32 mouse cellular contexts compared by ENCODE assay signal in genomic region chr2:4144424-4144823, GRCm38 (mm10).
"Had no signal": no experiment of that assay in that cellular context is flagged by ENCODE, and none has a peak within 500 bp of the region (broad histone marks: within the 10 kb centered on the region; RNA-seq: fewer than 3 reads in every experiment).

No protein-coding gene starts in this region.

- H3K9ac ChIP-seq: limb, embryonic 12.5 days; limb, embryonic 13.5 days; limb, embryonic 15.5 days; liver, embryonic 12.5 days; liver, embryonic 13.5 days; liver, embryonic 14.5 days; liver, embryonic 15.5 days; liver, postnatal 0 days; lung, embryonic 14.5 days; lung, embryonic 15.5 days; midbrain, embryonic 12.5 days; midbrain, embryonic 13.5 days; midbrain, embryonic 15.5 days; neural tube, embryonic 12.5 days had no signal

- H3K4me3 ChIP-seq: limb, embryonic 10.5 days; limb, embryonic 12.5 days; limb, embryonic 13.5 days; limb, embryonic 15.5 days; liver, embryonic 12.5 days; liver, embryonic 13.5 days; liver, embryonic 15.5 days; lung, embryonic 15.5 days; megakaryocyte, embryonic 14.5 days; midbrain, embryonic 10.5 days; midbrain, embryonic 12.5 days; midbrain, embryonic 13.5 days; midbrain, embryonic 15.5 days; myocyte; neural tube, embryonic 12.5 days had no signal

- H3K9me3 ChIP-seq: limb, embryonic 10.5 days; limb, embryonic 12.5 days; limb, embryonic 13.5 days; limb, embryonic 15.5 days; liver, embryonic 12.5 days; liver, embryonic 13.5 days; liver, embryonic 15.5 days; lung, embryonic 15.5 days; megakaryocyte, embryonic 14.5 days; midbrain, embryonic 10.5 days; midbrain, embryonic 12.5 days; midbrain, embryonic 13.5 days; midbrain, embryonic 15.5 days; neural tube, embryonic 12.5 days had no signal

- H3K4me2 ChIP-seq: limb, embryonic 12.5 days; limb, embryonic 13.5 days; limb, embryonic 15.5 days; liver, embryonic 11.5 days; liver, embryonic 12.5 days; liver, embryonic 13.5 days; liver, embryonic 15.5 days; lung, embryonic 14.5 days; lung, embryonic 15.5 days; midbrain, embryonic 11.5 days; midbrain, embryonic 12.5 days; midbrain, embryonic 13.5 days; midbrain, embryonic 15.5 days; neural tube, embryonic 12.5 days had no signal

- H3K4me1 ChIP-seq: limb, embryonic 15.5 days; liver, embryonic 12.5 days; liver, embryonic 13.5 days; liver, embryonic 15.5 days; lung, embryonic 15.5 days; megakaryocyte, embryonic 14.5 days had no signal

- H3K27me3 ChIP-seq: limb, embryonic 12.5 days; limb, embryonic 13.5 days; limb, embryonic 15.5 days; liver, embryonic 12.5 days; liver, embryonic 13.5 days; liver, embryonic 15.5 days; lung, embryonic 15.5 days; megakaryocyte, embryonic 14.5 days; midbrain, embryonic 13.5 days; midbrain, embryonic 15.5 days; neural tube, embryonic 12.5 days had no signal

- H3K27ac ChIP-seq: limb, embryonic 10.5 days; limb, embryonic 12.5 days; limb, embryonic 13.5 days; limb, embryonic 15.5 days; liver, embryonic 12.5 days; liver, embryonic 13.5 days; liver, embryonic 14.5 days; liver, embryonic 15.5 days; lung, embryonic 15.5 days; macrophage; midbrain, embryonic 10.5 days; midbrain, embryonic 12.5 days; midbrain, embryonic 13.5 days; midbrain, embryonic 15.5 days; neural tube, embryonic 12.5 days had no signal

- ATAC-seq: liver, embryonic 12.5 days; liver, postnatal 0 days; lung, postnatal 0 days; midbrain, embryonic 13.5 days; midbrain, embryonic 15.5 days; midbrain, embryonic 16.5 days had no signal

- DNase-seq: left cerebral cortex, postnatal 4 days; liver; liver, embryonic 13.5 days; liver, postnatal 0 days; lung, adult 18-20 months; lung, adult 2 months; lung, embryonic 14.5 days; lung, postnatal 10 days; lung, postnatal 14 days; lung, postnatal 36 days; lung, postnatal 4 days; midbrain, embryonic 14.5 days had no signal

- H3K36me3 ChIP-seq: limb, embryonic 10.5 days; limb, embryonic 12.5 days; limb, embryonic 13.5 days; limb, embryonic 15.5 days; liver, embryonic 12.5 days; liver, embryonic 13.5 days; liver, embryonic 15.5 days; lung, embryonic 15.5 days; midbrain, embryonic 10.5 days; midbrain, embryonic 12.5 days; midbrain, embryonic 13.5 days; midbrain, embryonic 15.5 days; neural tube, embryonic 12.5 days had no signal
